Mouse (Mus musculus): ENCODE data around the gene Cdc73.

DNA sequence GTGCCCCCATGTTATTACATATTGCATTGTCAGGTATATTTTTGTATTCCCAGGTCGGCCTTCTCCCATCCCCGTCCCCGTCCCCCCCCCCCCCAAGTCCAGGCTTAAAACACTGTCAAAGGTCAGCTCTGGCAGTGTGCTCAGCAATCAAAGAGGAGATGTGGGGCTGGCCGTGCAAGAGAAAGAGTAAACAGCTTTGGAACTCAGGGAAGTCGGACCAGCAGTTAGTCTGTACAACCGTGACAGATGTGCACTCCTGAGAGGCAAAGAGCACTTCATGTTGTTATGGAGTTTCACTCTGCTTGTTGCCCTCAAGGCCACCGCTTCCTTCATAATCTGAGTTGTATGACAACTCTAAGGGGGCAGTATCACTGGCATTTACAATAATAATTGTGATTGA lies 71.4 kb downstream of the Cdc73 start:
- TF ChIP-seq CTCF (IDR thresholded peaks at IDR 0.05; ENCODE audit: borderline replicate concordance, insufficient read depth, low read depth, low read length) (no peak), POLR2A (IDR thresholded peaks at IDR 0.05; ENCODE audit: borderline replicate concordance, insufficient read depth, low read length) (no peak)

All from cerebellum, adult 2 months (tissue).